Mouse (Mus musculus): ENCODE data around the gene Tcf3.

GRCm38 (mm10) chr10:80382641-80383365, 50.6 kb downstream of the Tcf3 start:
- TF ChIP-seq CTCF (IDR thresholded peaks at IDR 0.05; ENCODE audit: low read depth, low read length) (no peak), POLR2A (IDR thresholded peaks at IDR 0.05; ENCODE audit: insufficient read depth, low read length) (no peak)

All from ES-Bruce4 (cell line).